Mouse (Mus musculus): Measurements from ENCODE around the gene Gm21992. TPM values are rescaled to one million over a fixed set of nuclear protein-coding genes. Genes with fewer than 3 reads are reported as not detected.

Gene Gm21992
- polyA plus RNA-seq, 1 experiment from 2014 or later = 41.2 TPM

- no peak overlapping the region for H3K4me2 ChIP-seq (replicated peaks; ENCODE audit: low read depth, low read length)
- peaks cover 3% of the 10 kb centered on the region; the same call in 1 of the 2 replicates for H3K36me3 ChIP-seq (ENCODE audit: control insufficient read depth, insufficient read depth, low read length)
- H3K4me1 ChIP-seq (ENCODE audit: control insufficient read depth, insufficient read depth, low read length) = 0 out of 2 replicates have a peak, but pooled peaks cover 3% of the 10 kb centered on the region
- WGBS = 94% methylated on average over 5 of the region's 5 CpGs
- H3K27ac ChIP-seq (ENCODE audit: low read depth, low read length) = no peak overlapping the region
- no peak overlapping the region for H3K4me3 ChIP-seq (ENCODE audit: low read length)
- no peak overlapping the region for H3K9ac ChIP-seq (ENCODE audit: low read depth, low read length)
- H3K9me3 ChIP-seq (ENCODE audit: control insufficient read depth, low read length) = no peaks in the 10 kb centered on the region
- H3K27me3 ChIP-seq (ENCODE audit: control insufficient read depth, insufficient read depth, low read length) = no peaks in the 10 kb centered on the region
- no peak for ATAC-seq (ENCODE audit: low FRiP score, low TSS enrichment)
Observed at GRCm38 (mm10) chr19:4739762-4740161, 71.7 kb downstream of the Gm21992 start.

GRCm38 (mm10) chr19:4739053-4739452 lies 72.4 kb downstream of the Gm21992 start:
- no peaks in the 10 kb centered on the region for H3K27me3 ChIP-seq (ENCODE audit: control insufficient read depth, insufficient read depth, low read length)
- no peaks in the 10 kb centered on the region for H3K9me3 ChIP-seq (ENCODE audit: control insufficient read depth, low read length)
- no peak overlapping the region for H3K27ac ChIP-seq (ENCODE audit: low read depth, low read length)
- no peak for ATAC-seq (ENCODE audit: low FRiP score, low TSS enrichment)
- no peak overlapping the region for H3K4me3 ChIP-seq (ENCODE audit: low read length)
- WGBS = 92% methylated on average over 11 of the region's 11 CpGs
- H3K9ac ChIP-seq (ENCODE audit: low read depth, low read length) = no peak overlapping the region
- peaks cover 5% of the 10 kb centered on the region for H3K36me3 ChIP-seq (ENCODE audit: control insufficient read depth, insufficient read depth, low read length)
- H3K4me2 ChIP-seq (replicated peaks; ENCODE audit: low read depth, low read length) = no peak overlapping the region
- H3K4me1 ChIP-seq (ENCODE audit: control insufficient read depth, insufficient read depth, low read length) = 0 out of 2 replicates have a peak, but pooled peaks cover 3% of the 10 kb centered on the region

- ATAC-seq (ENCODE audit: low FRiP score, low TSS enrichment) = no peak
- no peak overlapping the region for H3K27ac ChIP-seq (ENCODE audit: low read depth, low read length)
- H3K4me1 ChIP-seq (ENCODE audit: control insufficient read depth, insufficient read depth, low read length) = no peaks in the 10 kb centered on the region
- no peak overlapping the region for H3K4me3 ChIP-seq (ENCODE audit: low read length)
- H3K9me3 ChIP-seq (ENCODE audit: control insufficient read depth, low read length) = no peaks in the 10 kb centered on the region
- H3K27me3 ChIP-seq (ENCODE audit: control insufficient read depth, insufficient read depth, low read length) = no peaks in the 10 kb centered on the region
- peaks cover 3% of the 10 kb centered on the region for H3K36me3 ChIP-seq (ENCODE audit: control insufficient read depth, insufficient read depth, low read length)
- H3K9ac ChIP-seq (ENCODE audit: low read depth, low read length) = no peak overlapping the region
- WGBS = 87% methylated on average over 13 of the region's 13 CpGs
- no peak overlapping the region for H3K4me2 ChIP-seq (replicated peaks; ENCODE audit: low read depth, low read length)
Observed at GRCm38 (mm10) chr19:4737866-4738265, 73.5 kb downstream of the Gm21992 start.

GRCm38 (mm10) chr19:4733052-4733451 lies 78.4 kb downstream of the Gm21992 start:
- Histone ChIP-seq H3K36me3 (ENCODE audit: control insufficient read depth, insufficient read depth, low read length) (peaks cover 8% of the 10 kb centered on the region), H3K4me1 (ENCODE audit: control insufficient read depth, insufficient read depth, low read length) (no peaks in the 10 kb centered on the region), H3K9me3 (ENCODE audit: control insufficient read depth, low read length) (no peaks in the 10 kb centered on the region), H3K4me2 (replicated peaks; ENCODE audit: low read depth, low read length) (no peak overlapping the region), H3K27me3 (ENCODE audit: control insufficient read depth, insufficient read depth, low read length) (no peaks in the 10 kb centered on the region), H3K4me3 (ENCODE audit: low read length) (no peak overlapping the region), H3K9ac (ENCODE audit: low read depth, low read length) (no peak overlapping the region), H3K27ac (ENCODE audit: low read depth, low read length) (no peak overlapping the region)
- no peak for ATAC-seq (ENCODE audit: low FRiP score, low TSS enrichment)
- 83% methylated on average over 3 of the region's 3 CpGs for WGBS

GRCm38 (mm10) chr19:4729186-4729585 lies 82.2 kb downstream of the Gm21992 start:
- H3K9ac ChIP-seq (ENCODE audit: low read depth, low read length) = no peak overlapping the region
- H3K4me3 ChIP-seq (ENCODE audit: low read length) = no peak overlapping the region
- H3K4me2 ChIP-seq (replicated peaks; ENCODE audit: low read depth, low read length) = no peak overlapping the region
- H3K27me3 ChIP-seq (ENCODE audit: control insufficient read depth, insufficient read depth, low read length) = no peaks in the 10 kb centered on the region
- ATAC-seq (ENCODE audit: low FRiP score, low TSS enrichment) = no peak
- H3K36me3 ChIP-seq (ENCODE audit: control insufficient read depth, insufficient read depth, low read length) = peaks cover 5% of the 10 kb centered on the region; the same call in 1 of the 2 replicates
- WGBS = 63% methylated on average over 9 of the region's 9 CpGs
- H3K4me1 ChIP-seq (ENCODE audit: control insufficient read depth, insufficient read depth, low read length) = no peaks in the 10 kb centered on the region
- no peak overlapping the region for H3K27ac ChIP-seq (ENCODE audit: low read depth, low read length)
- H3K9me3 ChIP-seq (ENCODE audit: control insufficient read depth, low read length) = no peaks in the 10 kb centered on the region

GRCm38 (mm10) chr19:4720671-4721244 lies 90.7 kb downstream of the Gm21992 start:
- Histone ChIP-seq H3K4me3 (ENCODE audit: low read length) (peak overlapping the region; percentile 31), H3K27ac (ENCODE audit: low read depth, low read length) (no peak overlapping the region), H3K9ac (ENCODE audit: low read depth, low read length) (peak overlapping the region; percentile 37; the same call in 1 of the 2 replicates), H3K27me3 (ENCODE audit: control insufficient read depth, insufficient read depth, low read length) (no peaks in the 10 kb centered on the region), H3K4me1 (ENCODE audit: control insufficient read depth, insufficient read depth, low read length) (peaks cover 15% of the 10 kb centered on the region), H3K9me3 (ENCODE audit: control insufficient read depth, low read length) (no peaks in the 10 kb centered on the region), H3K4me2 (replicated peaks; ENCODE audit: low read depth, low read length) (peak overlapping the region; percentile 32), H3K36me3 (ENCODE audit: control insufficient read depth, insufficient read depth, low read length) (no peaks in the 10 kb centered on the region)
- ATAC-seq (ENCODE audit: low FRiP score, low TSS enrichment) = peak; percentile 54
- WGBS = 15% methylated on average over 11 of the region's 11 CpGs

GRCm38 (mm10) chr19:4720112-4720511 lies 91.3 kb downstream of the Gm21992 start:
- Histone ChIP-seq H3K27ac (ENCODE audit: low read depth, low read length) (peak overlapping the region; percentile 13; the same call in 1 of the 2 replicates), H3K4me2 (replicated peaks; ENCODE audit: low read depth, low read length) (peak overlapping the region; percentile 32), H3K4me3 (ENCODE audit: low read length) (no peak overlapping the region), H3K4me1 (ENCODE audit: control insufficient read depth, insufficient read depth, low read length) (peaks cover 15% of the 10 kb centered on the region), H3K9me3 (ENCODE audit: control insufficient read depth, low read length) (no peaks in the 10 kb centered on the region), H3K36me3 (ENCODE audit: control insufficient read depth, insufficient read depth, low read length) (no peaks in the 10 kb centered on the region), H3K9ac (ENCODE audit: low read depth, low read length) (no peak overlapping the region), H3K27me3 (ENCODE audit: control insufficient read depth, insufficient read depth, low read length) (no peaks in the 10 kb centered on the region)
- no peak for ATAC-seq (ENCODE audit: low FRiP score, low TSS enrichment)
- 85% methylated on average over 15 of the region's 15 CpGs for whole genome bisulfite sequencing

- Histone ChIP-seq H3K36me3 (ENCODE audit: control insufficient read depth, insufficient read depth, low read length) (no peaks in the 10 kb centered on the region), H3K4me3 (ENCODE audit: low read length) (no peak overlapping the region), H3K4me2 (replicated peaks; ENCODE audit: low read depth, low read length) (peak overlapping the region; percentile 12; the same call in 1 of the 2 replicates), H3K9me3 (ENCODE audit: control insufficient read depth, low read length) (no peaks in the 10 kb centered on the region), H3K27ac (ENCODE audit: low read depth, low read length) (no peak overlapping the region), H3K4me1 (ENCODE audit: control insufficient read depth, insufficient read depth, low read length) (peaks cover 15% of the 10 kb centered on the region), H3K27me3 (ENCODE audit: control insufficient read depth, insufficient read depth, low read length) (peaks cover 7% of the 10 kb centered on the region; the same call in 1 of the 2 replicates), H3K9ac (ENCODE audit: low read depth, low read length) (no peak overlapping the region)
- peak; percentile 91 for ATAC-seq (ENCODE audit: low FRiP score, low TSS enrichment)
- WGBS = 7% methylated on average over 5 of the region's 5 CpGs
Observed at GRCm38 (mm10) chr19:4719351-4719764, 92.1 kb downstream of the Gm21992 start.

- ATAC-seq (ENCODE audit: low FRiP score, low TSS enrichment) = no peak; the same call in 1 of the 2 replicates
- peaks cover 13% of the 10 kb centered on the region; the same call in 1 of the 2 replicates for H3K27me3 ChIP-seq (ENCODE audit: control insufficient read depth, insufficient read depth, low read length)
- peak overlapping the region; percentile 12; the same call in 1 of the 2 replicates for H3K4me2 ChIP-seq (replicated peaks; ENCODE audit: low read depth, low read length)
- no peaks in the 10 kb centered on the region for H3K9me3 ChIP-seq (ENCODE audit: control insufficient read depth, low read length)
- H3K27ac ChIP-seq (ENCODE audit: low read depth, low read length) = no peak overlapping the region
- H3K36me3 ChIP-seq (ENCODE audit: control insufficient read depth, insufficient read depth, low read length) = no peaks in the 10 kb centered on the region
- 0 out of 2 replicates have a peak overlapping the region, but pooled peaks have one; percentile 12 for H3K9ac ChIP-seq (ENCODE audit: low read depth, low read length)
- no peak overlapping the region for H3K4me3 ChIP-seq (ENCODE audit: low read length)
- WGBS = 27% methylated on average over 12 of the region's 12 CpGs
- H3K4me1 ChIP-seq (ENCODE audit: control insufficient read depth, insufficient read depth, low read length) = peaks cover 15% of the 10 kb centered on the region
Observed at GRCm38 (mm10) chr19:4718716-4719115, 92.7 kb downstream of the Gm21992 start.

Measured in kidney, embryonic 14.5 days (tissue).